Mouse (Mus musculus): ENCODE data around the gene Fbll1. TPM values are rescaled to one million over a fixed set of nuclear protein-coding genes. Genes with fewer than 3 reads are reported as not detected.
"Not testable (repeated sequence)": the region's sequence is repeated elsewhere in the genome, so short reads cannot be mapped to it uniquely, and the experiment has no call there.

Gene Fbll1
- not detected for total RNA-seq (2018; cell fraction: chromatin; rRNA removed)
- not detected for total RNA-seq (2018; cell fraction: cytosol; rRNA removed)
- total RNA-seq (2018; cell fraction: nucleus; rRNA removed) = not detected
- polyA plus RNA-seq (2018) = not detected in 3 replicates

- WGBS (ENCODE audit: missing documents) = 21% methylated on average over 11 of the region's 11 CpGs
- Histone ChIP-seq H3K27ac (no peak within 1 kb of the TSS), H3K36me3 (ENCODE audit: inconsistent target) (no peaks in the 10 kb centered on the region), H3K79me2 (ENCODE audit: inconsistent target) (no peaks in the 10 kb centered on the region), H3K4me3 (ENCODE audit: inconsistent target) (no peak within 1 kb of the TSS)
Measured at GRCm38 (mm10) chr11:35798874-35799273, at the start of gene Fbll1. TSS of gene Fbll1 (minus strand) at chr11:35798884.

GRCm38 (mm10) chr11:35844299-35844698 is 45.6 kb upstream of the Fbll1 start:
- WGBS (ENCODE audit: missing documents) = 75% methylated on average over 9 of the region's 9 CpGs
- Histone ChIP-seq H3K27ac (no peak overlapping the region), H3K79me2 (ENCODE audit: inconsistent target) (no peaks in the 10 kb centered on the region), H3K36me3 (ENCODE audit: inconsistent target) (no peaks in the 10 kb centered on the region), H3K4me3 (ENCODE audit: inconsistent target) (no peak overlapping the region)

GRCm38 (mm10) chr11:35842560-35842959 is 43.9 kb upstream of the Fbll1 start:
- H3K79me2 ChIP-seq (ENCODE audit: inconsistent target); H3K36me3 ChIP-seq (ENCODE audit: inconsistent target); H3K27ac ChIP-seq; H3K4me3 ChIP-seq (ENCODE audit: inconsistent target): not testable (repeated sequence)
- 60% methylated on average over 1 of the region's 4 CpGs for whole genome bisulfite sequencing (ENCODE audit: missing documents)

GRCm38 (mm10) chr11:35841738-35842325 is 43.1 kb upstream of the Fbll1 start:
- Histone ChIP-seq H3K4me3 (ENCODE audit: inconsistent target) (no peak overlapping the region), H3K27ac (no peak overlapping the region), H3K79me2 (ENCODE audit: inconsistent target) (no peaks in the 10 kb centered on the region), H3K36me3 (ENCODE audit: inconsistent target) (no peaks in the 10 kb centered on the region)
- WGBS (ENCODE audit: missing documents) = 54% methylated on average over 21 of the region's 21 CpGs

GRCm38 (mm10) chr11:35840806-35841205 is 42.1 kb upstream of the Fbll1 start:
- 95% methylated on average over 4 of the region's 4 CpGs for WGBS (ENCODE audit: missing documents)
- not testable (repeated sequence) for H3K79me2 ChIP-seq (ENCODE audit: inconsistent target); H3K36me3 ChIP-seq (ENCODE audit: inconsistent target); H3K4me3 ChIP-seq (ENCODE audit: inconsistent target); H3K27ac ChIP-seq

- no peaks in the 10 kb centered on the region for H3K36me3 ChIP-seq (ENCODE audit: inconsistent target)
- 91% methylated on average over 7 of the region's 7 CpGs for WGBS (ENCODE audit: missing documents)
- H3K27ac ChIP-seq = no peak overlapping the region
- no peak overlapping the region for H3K4me3 ChIP-seq (ENCODE audit: inconsistent target)
- H3K79me2 ChIP-seq (ENCODE audit: inconsistent target) = no peaks in the 10 kb centered on the region
Measured at GRCm38 (mm10) chr11:35840282-35840681, 41.6 kb upstream of the Fbll1 start.

GRCm38 (mm10) chr11:35838345-35839338 is 40.0 kb upstream of the Fbll1 start:
- Histone ChIP-seq H3K36me3 (ENCODE audit: inconsistent target) (no peaks in the 10 kb centered on the region), H3K27ac (peak overlapping the region; percentile 62), H3K4me3 (ENCODE audit: inconsistent target) (peak overlapping the region; percentile 17), H3K79me2 (ENCODE audit: inconsistent target) (peaks cover 5% of the 10 kb centered on the region)
- WGBS (ENCODE audit: missing documents) = 10% methylated on average over 28 of the region's 28 CpGs

GRCm38 (mm10) chr11:35837156-35838126 is 38.8 kb upstream of the Fbll1 start:
- Histone ChIP-seq H3K4me3 (ENCODE audit: inconsistent target) (peak overlapping the region; percentile 17; the same call in 1 of the 2 replicates), H3K36me3 (ENCODE audit: inconsistent target) (peaks cover 2% of the 10 kb centered on the region; the same call in 1 of the 2 replicates), H3K27ac (peak overlapping the region; percentile 62), H3K79me2 (ENCODE audit: inconsistent target) (peaks cover 17% of the 10 kb centered on the region)
- 73% methylated on average over 5 of the region's 5 CpGs for WGBS (ENCODE audit: missing documents)

GRCm38 (mm10) chr11:35834022-35834760 is 35.5 kb upstream of the Fbll1 start, which contains the start of gene Rars:
TSS of gene Rars (minus strand) at chr11:35834506.
- WGBS (ENCODE audit: missing documents) = under 1% methylated on average over 46 of the region's 46 CpGs
- H3K79me2 ChIP-seq (ENCODE audit: inconsistent target) = peaks cover 50% of the 10 kb centered on the region
- peaks cover 30% of the 10 kb centered on the region for H3K36me3 ChIP-seq (ENCODE audit: inconsistent target)
- H3K27ac ChIP-seq = peak within 1 kb of the TSS; percentile 62
- H3K4me3 ChIP-seq (ENCODE audit: inconsistent target) = peak within 1 kb of the TSS; percentile 86

GRCm38 (mm10) chr11:35833270-35833669 is 34.6 kb upstream of the Fbll1 start:
- Histone ChIP-seq H3K36me3 (ENCODE audit: inconsistent target) (peaks cover 39% of the 10 kb centered on the region), H3K79me2 (ENCODE audit: inconsistent target) (peaks cover 57% of the 10 kb centered on the region), H3K27ac (peak overlapping the region; percentile 62), H3K4me3 (ENCODE audit: inconsistent target) (peak overlapping the region; percentile 86)
- 31% methylated on average over 6 of the region's 6 CpGs for WGBS (ENCODE audit: missing documents)

GRCm38 (mm10) chr11:35832139-35832538 is 33.5 kb upstream of the Fbll1 start:
- Histone ChIP-seq H3K27ac (peak overlapping the region; percentile 62; the same call in 1 of the 2 replicates), H3K4me3 (ENCODE audit: inconsistent target) (peak overlapping the region; percentile 86; the same call in 1 of the 2 replicates), H3K36me3 (ENCODE audit: inconsistent target) (peaks cover 45% of the 10 kb centered on the region), H3K79me2 (ENCODE audit: inconsistent target) (peaks cover 57% of the 10 kb centered on the region)
- WGBS (ENCODE audit: missing documents) = 68% methylated on average over 3 of the region's 4 CpGs

GRCm38 (mm10) chr11:35827714-35828113 is 29.0 kb upstream of the Fbll1 start:
- 15% methylated on average over 6 of the region's 6 CpGs for WGBS (ENCODE audit: missing documents)
- H3K27ac ChIP-seq = peak overlapping the region; percentile 22; the same call in 1 of the 2 replicates
- H3K36me3 ChIP-seq (ENCODE audit: inconsistent target) = peaks cover 88% of the 10 kb centered on the region
- H3K79me2 ChIP-seq (ENCODE audit: inconsistent target) = peaks cover 43% of the 10 kb centered on the region
- H3K4me3 ChIP-seq (ENCODE audit: inconsistent target) = no peak overlapping the region

- Histone ChIP-seq H3K27ac (no peak overlapping the region), H3K79me2 (ENCODE audit: inconsistent target) (peaks cover 6% of the 10 kb centered on the region; the same call in 1 of the 2 replicates), H3K36me3 (ENCODE audit: inconsistent target) (peaks cover 99% of the 10 kb centered on the region), H3K4me3 (ENCODE audit: inconsistent target) (no peak overlapping the region)
- 91% methylated on average over 12 of the region's 12 CpGs for WGBS (ENCODE audit: missing documents)
Measured at GRCm38 (mm10) chr11:35816316-35816715, 17.6 kb upstream of the Fbll1 start.
